Mouse (Mus musculus) midbrain, postnatal 0 days (tissue): ENCODE data around the gene Lta. TPM values are rescaled to one million over a fixed set of nuclear protein-coding genes. Genes with fewer than 3 reads are reported as not detected.

Experiments
- ATAC-seq: fragments of 200-750 bp; cut with Nextera tagmentation; 2 replicates; pipeline ENCODE4 v1.8.0; 2017; ENCODE audit warnings: moderate number of reproducible peaks, mild to moderate bottlenecking, moderate TSS enrichment, moderate library complexity; ENCODE audit not compliant: low FRiP score
- DNase-seq: peaks from one replicate; pipeline ENCODE4 v3.0.0-alpha.2; 2015; ENCODE audit warnings: low spot score
- H3K27ac ChIP-seq: fragments of 300-500 bp; sonication (generic); 2 replicates; pipeline ENCODE4 v1.5.1; 2014; ENCODE audit warnings: low read depth, mild to moderate bottlenecking, low read length, mixed read lengths
- H3K27me3 ChIP-seq: fragments of 300-500 bp; sonication (generic); 2 replicates; pipeline ENCODE4 v1.6.1; 2014; ENCODE audit warnings: low read length, control low read depth, mixed read lengths; ENCODE audit not compliant: insufficient read depth
- H3K36me3 ChIP-seq: fragments of 300-500 bp; sonication (generic); 2 replicates; pipeline ENCODE4 v1.6.1; 2014; ENCODE audit warnings: low read length, control low read depth, mixed read lengths; ENCODE audit not compliant: insufficient read depth
- H3K4me1 ChIP-seq: fragments of 300-500 bp; sonication (generic); 2 replicates; pipeline ENCODE4 v1.6.1; 2014; ENCODE audit warnings: mild to moderate bottlenecking, control low read depth, antibody characterized with exemption, low read length, mixed read lengths; ENCODE audit not compliant: insufficient read depth
- H3K4me2 ChIP-seq: fragments of 300-500 bp; sonication (generic); 2 replicates; pipeline ENCODE4 v1.6.1; 2014; ENCODE audit warnings: low read depth, mild to moderate bottlenecking, low read length, mixed read lengths; ENCODE audit not compliant: poor library complexity, severe bottlenecking
- H3K4me3 ChIP-seq: fragments of 300-500 bp; sonication (generic); 2 replicates; pipeline ENCODE4 v1.5.1; 2014; ENCODE audit warnings: low read depth, mild to moderate bottlenecking, low read length, moderate library complexity
- H3K9ac ChIP-seq: fragments of 300-500 bp; sonication (generic); replicated peaks from 2 replicates; pipeline ENCODE4 v1.6.1; 2014; ENCODE audit warnings: mild to moderate bottlenecking, low read length, moderate library complexity, mixed read lengths; ENCODE audit not compliant: poor library complexity, severe bottlenecking
- H3K9me3 ChIP-seq: fragments of 300-500 bp; sonication (generic); 2 replicates; pipeline ENCODE4 v1.6.1; 2016; ENCODE audit warnings: low read length, control low read depth
- CTCF ChIP-seq: IDR thresholded peaks from 2 replicates; pipeline ENCODE4 v1.5.1; 2016; ENCODE audit warnings: antibody characterized with exemption, mild to moderate bottlenecking
- WGBS: fragments of 180-500 bp; shearing (Covaris S2); extraction: QIAGEN DNeasy Blood & Tissue Kit; methylation state at CpG from one replicate; pipeline ENCODE4 v1.1.7; 2014; 5-methylcytosine and 5-hydroxymethylcytosine counted together
- polyA plus RNA-seq: library from polyadenylated mRNA; unstranded; fragments of >200 nt; fragmentation: Nextera tagmentation; extraction: Ambion mirVana; gene quantifications from 2 replicates; pipeline ENCODE4 v1.2.1, GENCODE M21; 2015
- total RNA-seq: library from RNA; depleted of rRNA; stranded (reverse); fragments of >200 nt; gene quantifications from 2 replicates; pipeline ENCODE4 v1.2.3, GENCODE M21; 2014

The Lta gene
- total and polyA plus RNA-seq, 2 experiments from 2014 or later, result 0.49 to 0.98 TPM

DNA sequence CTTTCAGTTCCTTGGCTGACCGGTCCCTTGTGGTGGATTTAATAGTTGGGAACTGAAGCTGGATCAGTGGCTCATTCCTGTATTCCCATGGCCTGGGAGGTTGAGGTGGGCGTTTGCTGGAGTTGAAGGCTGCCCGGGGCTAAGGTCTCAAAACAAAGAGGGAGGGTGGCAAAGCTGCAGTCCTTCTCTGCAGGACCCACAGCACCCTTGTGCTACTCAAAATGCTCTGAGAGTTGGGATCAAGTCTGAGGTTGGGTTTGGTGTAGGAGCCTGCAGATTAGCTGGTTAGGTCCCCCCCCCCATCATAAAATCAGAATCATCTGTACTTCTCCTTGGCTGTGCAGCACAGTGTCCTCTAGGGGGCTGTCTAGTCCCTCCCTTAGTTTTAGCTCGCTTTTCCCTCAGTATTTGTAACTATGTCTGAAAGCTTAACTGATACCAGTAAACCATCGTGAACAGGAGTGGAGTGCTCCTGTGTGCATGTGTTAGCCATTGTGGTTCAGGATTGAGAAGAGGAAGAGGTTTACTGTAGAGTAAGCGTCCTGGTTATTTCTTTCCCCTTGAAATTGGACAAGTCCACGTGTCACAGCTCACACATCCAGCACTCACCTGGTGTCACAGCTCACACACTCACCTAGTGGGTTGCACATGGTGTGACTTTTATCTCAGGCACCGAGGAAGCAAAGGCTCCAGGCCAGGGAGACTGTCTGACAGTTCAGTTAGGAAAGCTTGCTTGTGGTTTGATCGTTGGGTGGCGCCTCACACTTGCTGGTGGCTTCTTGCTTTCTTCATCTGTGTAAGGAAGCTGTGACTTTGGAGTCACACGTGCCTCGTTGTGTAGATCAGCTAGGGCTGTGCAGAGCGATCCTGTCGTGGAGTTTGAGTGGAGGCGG is 40.8 kb upstream of the Lta start:
- Histone ChIP-seq H3K4me1 (peaks cover 11% of the 10 kb centered on the region; the same call in 1 of the 2 replicates), H3K36me3 (peaks cover 70% of the 10 kb centered on the region), H3K4me3 (no peak overlapping the region; the same call in 1 of the 2 replicates), H3K4me2 (no peak overlapping the region), H3K27ac (no peak overlapping the region), H3K9ac (no peak overlapping the region), H3K9me3 (no peaks in the 10 kb centered on the region), H3K27me3 (no peaks in the 10 kb centered on the region)
- 76% methylated on average over 15 of the region's 15 CpGs for WGBS
- TF ChIP-seq CTCF, result peak; percentile 71
- no peak for ATAC-seq
- peak; percentile 49 for DNase-seq

DNA sequence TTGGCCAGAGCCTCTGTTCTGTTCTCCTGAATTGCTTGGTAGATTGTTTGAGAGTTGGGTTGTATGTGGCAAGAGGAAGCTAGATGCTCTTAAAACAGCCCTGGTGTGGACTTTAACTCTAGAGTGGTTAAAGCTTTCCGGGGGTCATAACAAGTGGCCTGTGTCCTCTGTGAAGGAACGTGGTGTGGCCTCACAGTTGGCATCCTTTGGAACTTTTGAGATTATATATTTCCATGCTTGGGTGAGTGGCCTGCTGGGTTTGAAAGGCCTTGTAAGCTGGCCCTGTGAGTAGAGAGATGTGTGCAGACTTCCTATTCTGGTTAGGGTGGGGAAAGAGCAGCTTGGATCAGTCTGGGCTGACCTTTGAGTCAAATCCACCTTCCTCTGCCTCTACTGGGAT is 39.8 kb upstream of the Lta start:
- H3K9me3 ChIP-seq, result no peaks in the 10 kb centered on the region
- H3K36me3 ChIP-seq, result peaks cover 61% of the 10 kb centered on the region
- no peak overlapping the region for H3K27ac ChIP-seq
- no peaks in the 10 kb centered on the region for H3K27me3 ChIP-seq
- WGBS, result 69% methylated on average over 2 of the region's 2 CpGs
- no peak for TF ChIP-seq CTCF
- no peak overlapping the region for H3K9ac ChIP-seq
- H3K4me1 ChIP-seq, result peaks cover 11% of the 10 kb centered on the region; the same call in 1 of the 2 replicates
- H3K4me2 ChIP-seq, result no peak overlapping the region
- ATAC-seq (no peak), DNase-seq (no peak)
- peak overlapping the region; percentile 82; the same call in 1 of the 2 replicates for H3K4me3 ChIP-seq

DNA sequence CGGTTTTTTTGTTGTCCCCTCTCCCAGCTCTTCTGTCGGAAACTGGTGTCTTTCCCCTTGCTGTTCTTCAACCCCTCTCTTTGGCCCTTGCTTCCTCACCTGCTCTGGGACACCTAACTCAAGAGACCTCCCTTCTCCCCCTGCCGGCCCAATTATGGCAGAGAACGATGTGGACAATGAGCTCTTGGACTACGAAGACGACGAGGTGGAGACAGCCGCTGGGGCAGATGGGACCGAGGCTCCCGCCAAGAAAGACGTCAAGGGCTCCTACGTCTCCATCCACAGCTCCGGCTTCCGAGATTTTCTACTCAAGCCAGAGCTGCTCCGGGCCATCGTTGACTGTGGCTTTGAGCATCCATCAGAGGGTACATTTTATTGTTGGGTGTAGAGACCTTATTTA is 37.9 kb upstream of the Lta start:
- ATAC-seq (no peak), DNase-seq (peak; percentile 81)
- H3K4me1 ChIP-seq, result peaks cover 11% of the 10 kb centered on the region; the same call in 1 of the 2 replicates
- 2% methylated on average over 16 of the region's 16 CpGs for WGBS
- TF ChIP-seq CTCF, result peak; percentile 33; the same call in 1 of the 2 replicates
- peak overlapping the region; percentile 97 for H3K9ac ChIP-seq
- no peaks in the 10 kb centered on the region for H3K9me3 ChIP-seq
- peak overlapping the region; percentile 99 for H3K27ac ChIP-seq
- peak overlapping the region; percentile 73 for H3K4me2 ChIP-seq
- peak overlapping the region; percentile 82 for H3K4me3 ChIP-seq
- peaks cover 43% of the 10 kb centered on the region for H3K36me3 ChIP-seq
- H3K27me3 ChIP-seq, result no peaks in the 10 kb centered on the region

DNA sequence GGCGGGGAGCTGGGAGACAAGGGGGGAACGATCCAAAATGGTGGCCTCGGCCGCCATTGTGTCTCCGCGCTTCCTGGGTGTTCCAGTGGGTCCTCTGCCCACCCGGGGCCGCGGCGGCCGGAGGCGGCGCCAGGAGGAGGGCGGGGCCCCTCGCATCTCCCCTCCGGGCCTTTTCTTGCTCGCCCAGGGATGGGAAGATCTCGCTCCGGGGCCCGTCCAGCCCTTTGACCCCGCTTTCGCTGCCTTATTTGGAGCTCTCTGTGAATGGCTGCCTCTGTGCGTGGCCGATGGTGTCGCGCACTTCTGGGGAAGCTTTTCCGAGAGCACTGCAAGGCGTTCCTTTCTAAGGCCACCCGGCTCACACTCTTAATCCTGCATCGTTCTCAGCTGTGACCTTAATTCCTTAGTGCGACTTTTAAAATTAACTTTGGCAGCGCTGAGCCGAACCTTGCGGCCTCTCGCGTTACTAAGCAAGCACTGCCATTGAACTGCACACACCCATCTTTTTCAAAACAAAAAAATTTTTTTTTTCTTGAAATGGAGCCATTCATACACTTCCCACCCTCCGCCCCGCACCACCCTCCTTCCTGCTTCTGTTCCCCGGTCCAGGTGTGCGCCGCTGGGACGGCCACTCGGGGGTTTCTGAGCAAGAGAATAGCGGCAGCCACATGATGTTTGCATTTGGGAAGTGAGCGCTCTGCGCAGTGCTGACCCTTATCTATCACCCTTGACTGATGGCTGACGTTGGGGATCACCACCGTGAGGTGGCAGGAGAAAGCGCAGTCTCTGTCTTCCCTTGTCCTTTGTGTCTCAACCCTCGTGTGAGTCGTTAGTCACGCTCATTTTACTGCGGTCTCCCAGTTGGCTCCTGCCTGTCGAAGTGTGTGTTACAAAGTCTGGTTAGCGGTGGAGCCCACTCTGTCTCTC is 37.1 kb upstream of the Lta start:
- H3K27ac ChIP-seq, result peak overlapping the region; percentile 99
- DNase-seq (peak; percentile 88), ATAC-seq (peak; percentile 60)
- peaks cover 11% of the 10 kb centered on the region; the same call in 1 of the 2 replicates for H3K4me1 ChIP-seq
- peak overlapping the region; percentile 97 for H3K9ac ChIP-seq
- no peaks in the 10 kb centered on the region for H3K9me3 ChIP-seq
- peaks cover 36% of the 10 kb centered on the region for H3K36me3 ChIP-seq
- under 1% methylated on average over 55 of the region's 55 CpGs for WGBS
- H3K4me2 ChIP-seq, result peak overlapping the region; percentile 73
- peak; percentile 57 for TF ChIP-seq CTCF
- peak overlapping the region; percentile 82 for H3K4me3 ChIP-seq
- H3K27me3 ChIP-seq, result no peaks in the 10 kb centered on the region

DNA sequence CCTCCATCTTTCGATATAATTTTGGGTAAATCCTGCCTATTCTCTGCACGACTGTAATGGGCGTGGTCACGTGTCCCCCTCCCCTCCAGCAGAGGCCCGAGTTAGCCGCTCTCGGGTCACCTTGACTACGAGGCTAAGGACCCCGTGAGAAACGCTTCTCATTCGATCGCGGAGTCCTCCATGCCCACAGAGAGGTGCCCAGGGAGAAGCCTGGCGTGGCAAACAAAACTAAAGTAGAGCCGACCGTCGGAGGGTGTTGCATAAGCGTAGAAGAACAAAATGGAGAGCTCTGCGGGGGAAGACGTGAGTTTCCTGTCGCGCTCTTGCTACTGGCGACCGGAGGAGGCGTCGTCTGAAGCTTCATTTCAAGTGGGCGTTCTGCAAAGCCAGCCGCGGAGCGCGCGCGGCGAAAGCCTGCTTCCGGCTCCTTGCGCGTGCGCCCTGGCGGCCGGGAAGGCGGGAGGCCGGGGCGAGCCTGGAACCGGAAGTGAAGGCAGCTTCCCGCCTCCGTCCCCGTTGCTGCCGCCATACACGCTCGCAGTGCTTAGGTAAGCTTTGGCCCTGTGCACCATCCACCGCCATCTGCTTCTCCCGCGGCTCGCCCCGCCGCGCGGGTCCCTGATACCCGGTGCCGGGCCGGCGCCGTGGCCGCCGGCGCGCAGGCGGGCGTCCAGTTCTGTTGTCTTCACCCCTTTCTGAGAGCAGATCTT is 36.3 kb upstream of the Lta start, which contains the start of gene Ddx39b:
Gene Ddx39b, plus strand, starts transcription at position 442 of the 710 bp plus-strand sequence.
- H3K9ac ChIP-seq, result peak within 1 kb of the TSS; percentile 97
- H3K4me1 ChIP-seq, result peaks cover 11% of the 10 kb centered on the region; the same call in 1 of the 2 replicates
- peak within 1 kb of the TSS; percentile 82 for H3K4me3 ChIP-seq
- peak within 1 kb of the TSS; percentile 99 for H3K27ac ChIP-seq
- H3K27me3 ChIP-seq, result no peaks in the 10 kb centered on the region
- TF ChIP-seq CTCF, result peak; percentile 38; the same call in 1 of the 2 replicates
- DNase-seq, result peak; percentile 98
- peak; percentile 90 for ATAC-seq
- H3K36me3 ChIP-seq, result peaks cover 28% of the 10 kb centered on the region
- H3K4me2 ChIP-seq, result peak within 1 kb of the TSS; percentile 73
- no peaks in the 10 kb centered on the region for H3K9me3 ChIP-seq
- under 1% methylated on average over 63 of the region's 69 CpGs for WGBS
